Mouse (Mus musculus) embryonic facial prominence, embryonic 12.5 days (tissue): Measurements from ENCODE around the gene Ube2k. TPM values are rescaled to one million over a fixed set of nuclear protein-coding genes. Genes with fewer than 3 reads are reported as not detected.

ENCODE experiments used
- ATAC-seq: fragments of 200-750 bp; cut with Nextera tagmentation; 2 replicates; pipeline ENCODE4 v1.8.0; 2017; ENCODE audit not compliant: insufficient number of reproducible peaks, insufficient read depth, low FRiP score, low TSS enrichment
- H3K27ac ChIP-seq: fragments of 300-500 bp; sonication (generic); 2 replicates; pipeline ENCODE4 v1.5.1; 2016; ENCODE audit warnings: mild to moderate bottlenecking
- H3K27me3 ChIP-seq: fragments of 300-500 bp; sonication (generic); 2 replicates; pipeline ENCODE4 v1.6.1; 2016; ENCODE audit warnings: mild to moderate bottlenecking, moderate library complexity
- H3K36me3 ChIP-seq: fragments of 300-500 bp; sonication (generic); 2 replicates; pipeline ENCODE4 v1.6.1; 2016; ENCODE audit warnings: mild to moderate bottlenecking
- H3K4me1 ChIP-seq: fragments of 300-500 bp; sonication (generic); 2 replicates; pipeline ENCODE4 v1.6.1; 2016
- H3K4me2 ChIP-seq: fragments of 300-500 bp; sonication (generic); replicated peaks from 2 replicates; pipeline ENCODE4 v1.6.1; 2016; ENCODE audit warnings: mild to moderate bottlenecking, moderate library complexity
- H3K4me3 ChIP-seq: fragments of 300-500 bp; sonication (generic); 2 replicates; pipeline ENCODE4 v1.5.1; 2016; ENCODE audit warnings: mild to moderate bottlenecking
- H3K9ac ChIP-seq: fragments of 300-500 bp; sonication (generic); 2 replicates; pipeline ENCODE4 v1.6.1; 2016; ENCODE audit warnings: mild to moderate bottlenecking, moderate library complexity
- H3K9me3 ChIP-seq: fragments of 300-500 bp; sonication (generic); 2 replicates; pipeline ENCODE4 v1.6.1; 2016; ENCODE audit warnings: mild to moderate bottlenecking, moderate library complexity
- WGBS: fragments of 180-500 bp; shearing (Covaris S2); methylation state at CpG from one replicate; pipeline ENCODE4 v1.1.7; 2016; 5-methylcytosine and 5-hydroxymethylcytosine counted together
- polyA plus RNA-seq: library from polyadenylated mRNA; unstranded; fragments of >200 nt; fragmentation: Nextera tagmentation; extraction: Ambion mirVana; gene quantifications from 2 replicates; pipeline ENCODE4 v1.2.1, GENCODE M21; 2016

Gene Ube2k
- polyA plus RNA-seq, 1 experiment from 2014 or later = 201 TPM

DNA sequence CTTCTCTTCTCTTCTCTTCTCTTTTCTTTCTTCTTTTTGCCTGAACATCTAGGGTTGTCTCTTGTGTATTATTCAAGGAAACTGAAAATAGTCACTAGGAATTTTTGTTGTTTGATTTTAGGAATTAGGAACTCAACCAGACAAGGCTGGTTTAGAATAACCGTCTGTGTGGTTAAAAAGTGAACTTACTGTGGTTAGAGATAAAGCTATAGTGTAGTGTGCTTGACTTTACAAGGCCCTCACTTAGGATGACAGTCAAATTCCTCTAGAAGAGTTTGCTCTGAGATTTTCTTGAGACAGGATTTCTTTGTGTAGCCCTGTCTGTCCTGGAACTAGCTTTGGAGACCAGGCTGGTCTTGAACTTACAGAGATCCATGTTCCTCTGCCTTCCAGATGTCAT is 53.2 kb downstream of the Ube2k start:
- no peak for ATAC-seq
- Histone ChIP-seq H3K4me1 (no peaks in the 10 kb centered on the region), H3K9me3 (no peaks in the 10 kb centered on the region), H3K9ac (no peak overlapping the region), H3K27ac (no peak overlapping the region), H3K36me3 (peaks cover 41% of the 10 kb centered on the region), H3K4me2 (no peak overlapping the region), H3K4me3 (no peak overlapping the region), H3K27me3 (no peaks in the 10 kb centered on the region)
- WGBS = 93% methylated on average over 1 of the region's 1 CpGs

- Histone ChIP-seq H3K9me3 (no peaks in the 10 kb centered on the region), H3K9ac (no peak overlapping the region), H3K27ac (no peak overlapping the region), H3K4me3 (no peak overlapping the region), H3K36me3 (peaks cover 39% of the 10 kb centered on the region), H3K27me3 (no peaks in the 10 kb centered on the region), H3K4me2 (no peak overlapping the region), H3K4me1 (no peaks in the 10 kb centered on the region)
- 83% methylated on average over 2 of the region's 2 CpGs for WGBS
- no peak for ATAC-seq
These were observed 55.4 kb downstream of the Ube2k start for GRCm38 (mm10) chr5:65592421-65592820.

DNA sequence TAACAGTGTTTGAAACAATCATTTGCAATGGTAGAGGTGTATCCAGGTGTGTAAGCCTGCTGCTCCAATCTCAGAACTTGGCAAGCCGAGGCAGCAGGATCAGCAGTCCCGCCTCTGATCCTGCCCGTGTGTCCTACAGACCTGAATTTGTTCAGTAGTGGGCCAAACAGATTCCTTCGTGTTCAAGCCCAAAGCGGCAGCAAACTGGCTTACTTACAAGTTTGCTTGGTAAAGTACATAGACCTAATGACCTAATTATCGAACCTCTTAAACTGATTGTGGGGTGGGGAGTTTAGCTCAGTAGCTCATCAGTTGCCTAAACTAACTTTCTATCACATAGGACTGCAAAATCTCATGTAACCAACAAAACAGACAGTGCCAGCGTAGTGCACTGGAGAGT is 62.6 kb downstream of the Ube2k start:
- 90% methylated on average over 7 of the region's 7 CpGs for WGBS
- H3K9me3 ChIP-seq = no peaks in the 10 kb centered on the region
- H3K27me3 ChIP-seq = no peaks in the 10 kb centered on the region
- H3K27ac ChIP-seq = no peak overlapping the region
- no peak for ATAC-seq
- H3K4me3 ChIP-seq = no peak overlapping the region
- H3K9ac ChIP-seq = no peak overlapping the region
- H3K4me2 ChIP-seq = no peak overlapping the region
- H3K36me3 ChIP-seq = peaks cover 31% of the 10 kb centered on the region
- no peaks in the 10 kb centered on the region for H3K4me1 ChIP-seq

GRCm38 (mm10) chr5:65606820-65607219 is 69.8 kb downstream of the Ube2k start:
- Histone ChIP-seq H3K9ac (no peak overlapping the region), H3K27me3 (no peaks in the 10 kb centered on the region), H3K4me1 (no peaks in the 10 kb centered on the region), H3K4me3 (no peak overlapping the region), H3K27ac (no peak overlapping the region), H3K9me3 (no peaks in the 10 kb centered on the region), H3K36me3 (peaks cover 16% of the 10 kb centered on the region), H3K4me2 (no peak overlapping the region)
- WGBS = 98% methylated on average over 1 of the region's 1 CpGs
- no peak for ATAC-seq

GRCm38 (mm10) chr5:65609769-65610168 is 72.7 kb downstream of the Ube2k start:
- H3K27ac ChIP-seq = no peak overlapping the region
- no peaks in the 10 kb centered on the region for H3K4me1 ChIP-seq
- no peaks in the 10 kb centered on the region for H3K9me3 ChIP-seq
- ATAC-seq = no peak
- H3K4me3 ChIP-seq = no peak overlapping the region
- H3K4me2 ChIP-seq = no peak overlapping the region
- H3K36me3 ChIP-seq = peaks cover 33% of the 10 kb centered on the region
- no peak overlapping the region for H3K9ac ChIP-seq
- no peaks in the 10 kb centered on the region for H3K27me3 ChIP-seq
- WGBS = 88% methylated on average over 5 of the region's 5 CpGs

- H3K36me3 ChIP-seq = peaks cover 40% of the 10 kb centered on the region
- 89% methylated on average over 4 of the region's 4 CpGs for WGBS
- ATAC-seq = no peak
These were observed 73.5 kb downstream of the Ube2k start for GRCm38 (mm10) chr5:65610541-65610940.

GRCm38 (mm10) chr5:65613152-65613924 is 76.3 kb downstream of the Ube2k start:
- Histone ChIP-seq H3K27me3 (no peaks in the 10 kb centered on the region), H3K9me3 (no peaks in the 10 kb centered on the region), H3K4me3 (no peak overlapping the region), H3K27ac (no peak overlapping the region), H3K36me3 (peaks cover 53% of the 10 kb centered on the region), H3K4me2 (no peak overlapping the region), H3K9ac (no peak overlapping the region), H3K4me1 (no peaks in the 10 kb centered on the region)
- WGBS = 90% methylated on average over 9 of the region's 9 CpGs
- no peak for ATAC-seq

More at GRCm38 (mm10) chr5:65610541-65610940, 73.5 kb downstream of the Ube2k start:
- no peak overlapping the region for H3K4me2 ChIP-seq
- no peaks in the 10 kb centered on the region for H3K27me3 ChIP-seq
- H3K4me1 ChIP-seq = no peaks in the 10 kb centered on the region
- no peaks in the 10 kb centered on the region for H3K9me3 ChIP-seq
- no peak overlapping the region for H3K27ac ChIP-seq
- H3K4me3 ChIP-seq = no peak overlapping the region
- H3K9ac ChIP-seq = no peak overlapping the region

- Histone ChIP-seq H3K27me3 (no peaks in the 10 kb centered on the region), H3K9ac (no peak overlapping the region), H3K4me3 (no peak overlapping the region), H3K36me3 (peaks cover 55% of the 10 kb centered on the region), H3K4me2 (no peak overlapping the region), H3K4me1 (no peaks in the 10 kb centered on the region), H3K9me3 (no peaks in the 10 kb centered on the region), H3K27ac (no peak overlapping the region)
- no peak for ATAC-seq
These were observed 87.3 kb downstream of the Ube2k start for GRCm38 (mm10) chr5:65624340-65624739.

DNA sequence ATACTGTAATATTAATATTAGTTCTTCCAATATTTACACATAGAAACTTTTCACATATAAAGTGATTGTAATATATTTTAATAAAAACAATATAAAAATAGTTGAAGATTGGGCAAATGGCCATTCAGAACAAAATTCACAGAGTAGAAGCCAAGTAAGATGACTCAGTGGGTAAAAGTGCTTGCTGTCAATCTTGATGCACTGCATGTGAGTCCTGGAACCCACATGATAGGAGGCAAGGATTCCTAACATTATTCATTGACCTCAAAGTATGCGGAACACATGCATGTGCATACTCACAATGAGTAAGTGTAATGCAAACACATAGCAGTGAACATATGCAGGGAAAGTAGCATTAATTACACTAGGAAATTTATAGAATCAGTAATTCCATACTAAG is 101.9 kb downstream of the Ube2k start:
- 93% methylated on average over 1 of the region's 1 CpGs for WGBS
- H3K36me3 ChIP-seq = peaks cover 61% of the 10 kb centered on the region
- H3K4me2 ChIP-seq = no peak overlapping the region
- no peak overlapping the region for H3K9ac ChIP-seq
- no peaks in the 10 kb centered on the region for H3K9me3 ChIP-seq
- ATAC-seq = no peak
- H3K4me3 ChIP-seq = no peak overlapping the region
- H3K4me1 ChIP-seq = no peaks in the 10 kb centered on the region
- no peak overlapping the region for H3K27ac ChIP-seq
- no peaks in the 10 kb centered on the region for H3K27me3 ChIP-seq

Other genes starting within 250 kb of the Ube2k start
- gene Rfc1, start 201.6 kb upstream of the Ube2k start, polyA plus RNA-seq = 104 and 113 TPM in 2 replicates
- gene Klb, start 188.9 kb upstream of the Ube2k start, polyA plus RNA-seq = 0.10 and 0.15 TPM in 2 replicates
- 958 and 993 TPM in 2 replicates for gene Rpl9, start 145.8 kb upstream of the Ube2k start, polyA plus RNA-seq
- 62.3 and 66.6 TPM in 2 replicates for gene Lias, start 145.7 kb upstream of the Ube2k start, polyA plus RNA-seq
- 146 and 147 TPM in 2 replicates for gene Ugdh, start 101.3 kb upstream of the Ube2k start, polyA plus RNA-seq
- gene Gm43552, start 44.4 kb upstream of the Ube2k start, polyA plus RNA-seq = not detected in 2 replicates
- gene Smim14, start within 50 bp of the Ube2k start, polyA plus RNA-seq = 108 and 111 TPM in 2 replicates
- gene Pds5a, start 161.0 kb downstream of the Ube2k start, polyA plus RNA-seq = 106 and 111 TPM in 2 replicates
- 38.1 and 41.7 TPM in 2 replicates for gene N4bp2, start 226.3 kb downstream of the Ube2k start, polyA plus RNA-seq